Comparison of ENCODE assay signal across 8 mouse cellular contexts in the genomic region with DNA sequence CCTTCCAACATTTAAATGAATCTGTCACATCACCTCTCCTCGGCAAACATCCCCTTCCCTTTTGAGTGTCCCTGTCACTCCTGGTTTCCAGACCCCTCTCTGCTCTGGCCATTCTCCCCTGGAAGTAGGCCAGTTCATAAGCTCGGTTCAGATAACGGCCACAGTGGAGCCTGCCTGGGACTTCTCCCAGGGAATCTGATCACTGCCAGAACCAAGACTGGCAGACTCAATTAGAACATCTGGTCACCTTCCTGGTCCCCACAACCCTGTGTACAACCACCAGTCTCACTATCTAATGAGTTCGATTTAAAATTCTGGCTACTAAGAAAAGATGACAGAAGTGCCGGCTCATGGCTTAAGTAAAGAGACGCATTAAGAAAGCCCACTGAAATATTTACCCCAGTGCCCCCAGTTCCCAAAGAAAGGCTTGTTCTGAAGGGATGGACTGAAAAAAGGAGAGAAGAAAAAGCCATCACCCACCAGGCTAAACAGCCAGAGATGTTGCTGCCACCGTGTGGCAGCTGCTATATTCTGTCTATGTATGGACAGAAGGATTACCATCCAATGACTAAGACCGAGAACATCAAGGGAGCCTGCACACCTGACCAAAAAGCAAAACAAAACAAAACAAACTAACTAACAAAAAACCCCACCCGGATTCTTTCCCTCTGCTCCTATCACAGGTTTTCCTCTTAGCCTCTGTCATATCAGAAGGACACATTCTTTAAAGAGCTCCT. TPM values are rescaled to one million over a fixed set of nuclear protein-coding genes. Genes with fewer than 3 reads are reported as not detected.
DNase-seq lines count a peak whose midpoint lies in the region; ATAC-seq and TF ChIP-seq lines count a peak whose summit lies in the region.

No protein-coding gene starts in this region.

- DNase-seq in cerebellum, adult 11 months: peak; percentile 6
- DNase-seq in cerebellum, adult 9-10 months: no peak
- DNase-seq in limb, embryonic 14.5 days (ENCODE audit: low spot score): peak; percentile 43
- DNase-seq in limb, embryonic 10.5 days (ENCODE audit: low spot score): no peak
- peak; percentile 39 for DNase-seq in ZHBTc4 (ENCODE audit: low read depth, low spot score)
- peak; percentile 27 to 28 for DNase-seq in frontal cortex, postnatal 25 days (ENCODE audit: low spot score in 2 of 2)
- DNase-seq in mesoderm, embryonic 11.5 days (ENCODE audit: low read depth, low spot score): peak; percentile 12
- DNase-seq in ovary, adult 18-20 months (ENCODE audit: low spot score): no peak

- ATAC-seq in limb, embryonic 14.5 days (ENCODE audit: low FRiP score, low read depth): no peak

- TF ChIP-seq POLR2A in limb, embryonic 14.5 days (IDR thresholded peaks at IDR 0.05; ENCODE audit: borderline replicate concordance, extremely low read depth, insufficient read depth, insufficient read length): no peak

- WGBS in limb, embryonic 14.5 days: 47% methylated on average over 9 of the region's 9 CpGs
- WGBS in limb, embryonic 10.5 days: 62% methylated on average over 9 of the region's 9 CpGs

- H3K9me3 ChIP-seq in limb, embryonic 14.5 days (ENCODE audit: control insufficient read depth, low read length): no peaks in the 10 kb centered on the region
- H3K9me3 ChIP-seq in limb, embryonic 10.5 days (replicated peaks): no peaks in the 10 kb centered on the region

- H3K4me2 ChIP-seq in limb, embryonic 14.5 days (replicated peaks; ENCODE audit: low read depth, low read length, severe bottlenecking): no peak overlapping the region

- no peaks in the 10 kb centered on the region for H3K4me1 ChIP-seq in limb, embryonic 14.5 days (ENCODE audit: control insufficient read depth, insufficient read depth, low read length)
- H3K4me1 ChIP-seq in limb, embryonic 10.5 days: peaks cover 6% of the 10 kb centered on the region; the same call in 1 of the 2 replicates

- no peak overlapping the region for H3K4me3 ChIP-seq in limb, embryonic 14.5 days (replicated peaks; ENCODE audit: low read length)
- H3K4me3 ChIP-seq in limb, embryonic 10.5 days: no peak overlapping the region

- H3K36me3 ChIP-seq in limb, embryonic 14.5 days (ENCODE audit: control insufficient read depth, insufficient read depth, low read length): no peaks in the 10 kb centered on the region
- no peaks in the 10 kb centered on the region for H3K36me3 ChIP-seq in limb, embryonic 10.5 days

- H3K9ac ChIP-seq in limb, embryonic 14.5 days (ENCODE audit: low read depth, low read length, severe bottlenecking): no peak overlapping the region

- no peaks in the 10 kb centered on the region for H3K27me3 ChIP-seq in limb, embryonic 14.5 days (ENCODE audit: control insufficient read depth, insufficient read depth, low read length)
- H3K27me3 ChIP-seq in limb, embryonic 10.5 days (ENCODE audit: low read depth, poor library complexity, severe bottlenecking): no peaks in the 10 kb centered on the region

- no peak overlapping the region for H3K27ac ChIP-seq in limb, embryonic 14.5 days (replicated peaks; ENCODE audit: low read depth, low read length)
- H3K27ac ChIP-seq in limb, embryonic 10.5 days: no peak overlapping the region

RNA-seq across cellular contexts. Expression of gene Slc35d3, which starts 39.7 kb away (rescaled TPM):
- polyA plus RNA-seq in limb, embryonic 14.5 days (2012; rRNA removed): 2.3 and 2.5 TPM in 2 replicates
- polyA plus RNA-seq in limb, embryonic 14.5 days (2014; fragmentation: Nextera tagmentation; extraction: Ambion mirVana): 1.4 and 1.6 TPM in 2 replicates
- 1.1 and 1.4 TPM in 2 replicates for polyA plus RNA-seq in limb, embryonic 10.5 days (2016; fragmentation: Nextera tagmentation; extraction: Ambion mirVana)

Comparison
In these comparisons a context has a peak if more than half of its experiments do, and no peak if none do; other contexts are left out.
1. DNase-seq: peak in cerebellum, adult 11 months (single experiment), limb, embryonic 14.5 days (single experiment), ZHBTc4 (single experiment), frontal cortex, postnatal 25 days (2 of 2) and mesoderm, embryonic 11.5 days (single experiment); none in cerebellum, adult 9-10 months (single experiment), limb, embryonic 10.5 days (single experiment) and ovary, adult 18-20 months (single experiment).